In the genomic region with DNA sequence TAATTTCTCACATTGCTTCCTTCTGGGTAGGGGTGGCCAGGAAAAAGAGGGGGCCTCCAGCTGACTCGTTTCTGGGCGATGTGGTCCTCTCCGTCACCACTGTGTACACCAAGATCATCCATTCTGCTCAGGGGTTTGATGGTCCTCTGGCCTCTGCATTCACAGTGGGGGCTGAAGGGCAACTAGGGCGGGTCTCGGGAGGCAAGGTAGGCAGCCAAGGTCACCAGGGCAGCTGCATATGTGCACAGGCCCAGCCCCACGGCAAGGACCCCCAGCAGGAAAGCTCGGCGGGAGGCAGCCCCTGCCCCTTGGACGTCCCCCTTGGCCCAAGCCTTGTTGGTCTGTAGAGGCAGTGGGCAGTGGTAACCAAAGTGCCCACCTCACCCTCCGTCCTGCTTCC, we compare ENCODE assay signal across 25 mouse cellular contexts. TPM values are rescaled to one million over a fixed set of nuclear protein-coding genes. Genes with fewer than 3 reads are reported as not detected.
"Had no signal": no experiment of that assay in that cellular context is flagged by ENCODE, and none has a peak within 500 bp of the region (broad histone marks: within the 10 kb centered on the region; RNA-seq: fewer than 3 reads in every experiment).

No protein-coding gene starts in this region.

- H3K27ac ChIP-seq: heart, adult 2 months; heart, embryonic 13.5 days; heart, embryonic 15.5 days; hindbrain, embryonic 13.5 days; hindbrain, embryonic 15.5 days; hindbrain, postnatal 0 days; intestine, embryonic 15.5 days; layer of hippocampus, adult 2 months; left cerebral cortex, adult 2 months; limb, embryonic 10.5 days; limb, embryonic 12.5 days had no signal

- DNase-seq: gastrocnemius, postnatal 14 days; gastrocnemius, postnatal 36 days; heart, adult 11 months; heart, adult 2 months; heart, postnatal 14 days; heart, postnatal 36 days; kidney, adult 18-20 months; kidney, adult 8-10 months; kidney, postnatal 10 days; kidney, postnatal 25 days; kidney, postnatal 4 days; liver had no signal

- H3K9ac ChIP-seq: heart, embryonic 13.5 days; heart, embryonic 15.5 days; hindbrain, embryonic 13.5 days; hindbrain, embryonic 15.5 days; intestine, embryonic 15.5 days; limb, embryonic 12.5 days had no signal

- H3K4me3 ChIP-seq: heart, adult 2 months; heart, embryonic 13.5 days; heart, embryonic 15.5 days; hindbrain, embryonic 13.5 days; hindbrain, embryonic 15.5 days; intestine, embryonic 15.5 days; layer of hippocampus, adult 2 months; left cerebral cortex, adult 2 months; limb, embryonic 10.5 days; limb, embryonic 12.5 days had no signal

- H3K9me3 ChIP-seq: heart, embryonic 15.5 days; hindbrain, embryonic 13.5 days; hindbrain, embryonic 15.5 days; intestine, embryonic 15.5 days; limb, embryonic 10.5 days; limb, embryonic 12.5 days had no signal

- H3K4me1 ChIP-seq: hindbrain, embryonic 13.5 days; hindbrain, embryonic 15.5 days; intestine, embryonic 15.5 days; limb, embryonic 10.5 days; limb, embryonic 12.5 days had no signal

RNA-seq across cellular contexts. Expression of a gene that starts 5.8 kb away (rescaled TPM):
- total RNA-seq: gastrocnemius, adult 18-20 months; gastrocnemius, adult 8-10 months; gastrocnemius, postnatal 36 days; heart, adult 2 months; heart, postnatal 36 days; hematopoietic stem cell, adult 5-6 weeks had no signal
- polyA plus RNA-seq: heart, adult 2 months had no signal
